ENCODE assay signal across 18 mouse cellular contexts in genomic region chr16:94850393-94850792, GRCm38 (mm10).
DNase-seq lines count a peak whose midpoint lies in the region; ATAC-seq lines count a peak whose summit lies in the region.
"Had no signal": no experiment of that assay in that cellular context is flagged by ENCODE, and none has a peak within 500 bp of the region (broad histone marks: within the 10 kb centered on the region; RNA-seq: fewer than 3 reads in every experiment).

No protein-coding gene starts in this region.

- no peaks in the 10 kb centered on the region for H3K9me3 ChIP-seq in heart, embryonic 13.5 days
- H3K9me3 ChIP-seq in midbrain, embryonic 13.5 days = no peaks in the 10 kb centered on the region
- H3K9me3 ChIP-seq: embryonic facial prominence, embryonic 12.5 days; intestine, embryonic 15.5 days; midbrain, embryonic 12.5 days had no signal

- 0 out of 2 replicates have a peak overlapping the region, but pooled peaks have one; percentile 13 for H3K4me2 ChIP-seq in heart, embryonic 13.5 days
- H3K4me2 ChIP-seq in midbrain, embryonic 13.5 days (replicated peaks) = peak overlapping the region; percentile 7; the same call in 1 of the 2 replicates
- H3K4me2 ChIP-seq: embryonic facial prominence, embryonic 12.5 days; intestine, embryonic 15.5 days; midbrain, embryonic 12.5 days had no signal

- no peak for DNase-seq in heart, adult 11 months
- peak; percentile 57 to 75 for DNase-seq in right cerebral cortex, adult 2 months (ENCODE audit: low spot score in 2 of 2)
- DNase-seq in right cerebral cortex, postnatal 4 days = no peak
- no peak for DNase-seq in cerebellum, adult 8-10 months
- DNase-seq: adrenal gland, postnatal 10 days; cerebellum, postnatal 25 days; heart, adult 18-20 months; heart, postnatal 10 days; kidney, postnatal 36 days; thymus, adult 18-20 months had no signal

- no peaks in the 10 kb centered on the region for H3K27me3 ChIP-seq in heart, embryonic 13.5 days (replicated peaks)
- H3K27me3 ChIP-seq in midbrain, embryonic 13.5 days = no peaks in the 10 kb centered on the region
- H3K27me3 ChIP-seq: embryonic facial prominence, embryonic 12.5 days; intestine, embryonic 15.5 days; midbrain, embryonic 12.5 days had no signal

- H3K27ac ChIP-seq in heart, embryonic 13.5 days (replicated peaks) = no peak overlapping the region
- no peak overlapping the region for H3K27ac ChIP-seq in midbrain, embryonic 13.5 days
- H3K27ac ChIP-seq: embryonic facial prominence, embryonic 12.5 days; intestine, embryonic 15.5 days; liver, embryonic 14.5 days; midbrain, embryonic 12.5 days had no signal

- H3K9ac ChIP-seq in heart, embryonic 13.5 days = no peak overlapping the region
- no peak overlapping the region for H3K9ac ChIP-seq in midbrain, embryonic 13.5 days (replicated peaks)
- H3K9ac ChIP-seq: embryonic facial prominence, embryonic 12.5 days; intestine, embryonic 15.5 days; liver, embryonic 14.5 days; midbrain, embryonic 12.5 days had no signal

- H3K4me3 ChIP-seq in heart, embryonic 13.5 days = no peak overlapping the region
- no peak overlapping the region for H3K4me3 ChIP-seq in midbrain, embryonic 13.5 days (replicated peaks)
- H3K4me3 ChIP-seq: embryonic facial prominence, embryonic 12.5 days; intestine, embryonic 15.5 days; midbrain, embryonic 12.5 days had no signal

- no peak for ATAC-seq in heart, embryonic 13.5 days (ENCODE audit: extremely low read depth, insufficient number of reproducible peaks, low FRiP score, low TSS enrichment)
- peak; percentile 65; the same call in 1 of the 2 replicates for ATAC-seq in midbrain, embryonic 13.5 days
- ATAC-seq in monocyte, adult 5-6 weeks (replicated peaks; ENCODE audit: insufficient number of reproducible peaks, low FRiP score, low TSS enrichment, poor library complexity, severe bottlenecking) = no peak
- ATAC-seq: intestine, embryonic 15.5 days had no signal

- WGBS in heart, embryonic 13.5 days = 36% methylated on average over 14 of the region's 14 CpGs
- 34% methylated on average over 14 of the region's 14 CpGs for WGBS in midbrain, embryonic 13.5 days

- no peaks in the 10 kb centered on the region for H3K36me3 ChIP-seq in heart, embryonic 13.5 days
- no peaks in the 10 kb centered on the region for H3K36me3 ChIP-seq in midbrain, embryonic 13.5 days
- H3K36me3 ChIP-seq: embryonic facial prominence, embryonic 12.5 days; G1E; intestine, embryonic 15.5 days; midbrain, embryonic 12.5 days had no signal

- H3K4me1 ChIP-seq in heart, embryonic 13.5 days = peaks cover 8% of the 10 kb centered on the region
- H3K4me1 ChIP-seq in midbrain, embryonic 13.5 days (replicated peaks) = 0 out of 2 replicates have a peak, but pooled peaks cover 6% of the 10 kb centered on the region
- H3K4me1 ChIP-seq: embryonic facial prominence, embryonic 12.5 days; intestine, embryonic 15.5 days had no signal

Comparison
In these comparisons a context has a peak if more than half of its experiments do, and no peak if none do; other contexts are left out.
1. DNase-seq: peak in right cerebral cortex, adult 2 months (2 of 2); none in heart, adult 11 months (single experiment), right cerebral cortex, postnatal 4 days (single experiment) and cerebellum, adult 8-10 months (single experiment).